Mouse (Mus musculus): Measurements from ENCODE around the gene Adamts10. TPM values are rescaled to one million over a fixed set of nuclear protein-coding genes. Genes with fewer than 3 reads are reported as not detected.

Gene Adamts10
- polyA plus RNA-seq (2014; fragmentation: Illumina TruSeq; extraction: RNeasy Lipid Tissue Mini Kit (QIAGEN cat#74804); ENCODE audit: low read depth, low replicate concordance), result 34.2 TPM

GRCm38 (mm10) chr17:33523918-33524755 lies at the start of gene Adamts10:
Gene Adamts10 (plus strand): TSS chr17:33524204.

GRCm38 (mm10) chr17:33555223-33555855 lies 31.3 kb downstream of the Adamts10 start, which contains the start of gene Myo1f:
Gene Myo1f (plus strand): TSS chr17:33555707.

Other genes starting within 250 kb of the Adamts10 start
- 9.9 TPM for gene Zfp955b, start 234.7 kb upstream of the Adamts10 start, polyA plus RNA-seq (2014; fragmentation: Illumina TruSeq; extraction: RNeasy Lipid Tissue Mini Kit (QIAGEN cat#74804); ENCODE audit: low read depth, low replicate concordance)
- gene Zfp81, start 165.3 kb upstream of the Adamts10 start, polyA plus RNA-seq (2014; fragmentation: Illumina TruSeq; extraction: RNeasy Lipid Tissue Mini Kit (QIAGEN cat#74804); ENCODE audit: low read depth, low replicate concordance), result 3.3 TPM
- 3.8 TPM for gene Zfp101, start 129.6 kb upstream of the Adamts10 start, polyA plus RNA-seq (2014; fragmentation: Illumina TruSeq; extraction: RNeasy Lipid Tissue Mini Kit (QIAGEN cat#74804); ENCODE audit: low read depth, low replicate concordance)
- not detected for gene Actl9, start 91.3 kb upstream of the Adamts10 start, polyA plus RNA-seq (2014; fragmentation: Illumina TruSeq; extraction: RNeasy Lipid Tissue Mini Kit (QIAGEN cat#74804); ENCODE audit: low read depth, low replicate concordance)
- gene Myo1f, start 31.5 kb downstream of the Adamts10 start, polyA plus RNA-seq (2014; fragmentation: Illumina TruSeq; extraction: RNeasy Lipid Tissue Mini Kit (QIAGEN cat#74804); ENCODE audit: low read depth, low replicate concordance), result 1.9 TPM
- gene Zfp414, start 104.9 kb downstream of the Adamts10 start, polyA plus RNA-seq (2014; fragmentation: Illumina TruSeq; extraction: RNeasy Lipid Tissue Mini Kit (QIAGEN cat#74804); ENCODE audit: low read depth, low replicate concordance), result 12.1 TPM
- 0.52 TPM for gene Pram1, start 113.9 kb downstream of the Adamts10 start, polyA plus RNA-seq (2014; fragmentation: Illumina TruSeq; extraction: RNeasy Lipid Tissue Mini Kit (QIAGEN cat#74804); ENCODE audit: low read depth, low replicate concordance)
- gene Hnrnpm, start 162.7 kb downstream of the Adamts10 start, polyA plus RNA-seq (2014; fragmentation: Illumina TruSeq; extraction: RNeasy Lipid Tissue Mini Kit (QIAGEN cat#74804); ENCODE audit: low read depth, low replicate concordance), result 102 TPM
- gene March2, start 194.5 kb downstream of the Adamts10 start, polyA plus RNA-seq (2014; fragmentation: Illumina TruSeq; extraction: RNeasy Lipid Tissue Mini Kit (QIAGEN cat#74804); ENCODE audit: low read depth, low replicate concordance), result 121 TPM
- 199 TPM for gene Rab11b, start 236.3 kb downstream of the Adamts10 start, polyA plus RNA-seq (2014; fragmentation: Illumina TruSeq; extraction: RNeasy Lipid Tissue Mini Kit (QIAGEN cat#74804); ENCODE audit: low read depth, low replicate concordance)

All from heart, adult 10 weeks (tissue).